Mouse (Mus musculus): ENCODE measurements at regions not wholly inside any gene's neighbourhood (a gene's known extent, or its start where the extent isn't known, plus 50 kb on each side); places are given as distances from the start of the nearest gene placed in this dataset.

DNA sequence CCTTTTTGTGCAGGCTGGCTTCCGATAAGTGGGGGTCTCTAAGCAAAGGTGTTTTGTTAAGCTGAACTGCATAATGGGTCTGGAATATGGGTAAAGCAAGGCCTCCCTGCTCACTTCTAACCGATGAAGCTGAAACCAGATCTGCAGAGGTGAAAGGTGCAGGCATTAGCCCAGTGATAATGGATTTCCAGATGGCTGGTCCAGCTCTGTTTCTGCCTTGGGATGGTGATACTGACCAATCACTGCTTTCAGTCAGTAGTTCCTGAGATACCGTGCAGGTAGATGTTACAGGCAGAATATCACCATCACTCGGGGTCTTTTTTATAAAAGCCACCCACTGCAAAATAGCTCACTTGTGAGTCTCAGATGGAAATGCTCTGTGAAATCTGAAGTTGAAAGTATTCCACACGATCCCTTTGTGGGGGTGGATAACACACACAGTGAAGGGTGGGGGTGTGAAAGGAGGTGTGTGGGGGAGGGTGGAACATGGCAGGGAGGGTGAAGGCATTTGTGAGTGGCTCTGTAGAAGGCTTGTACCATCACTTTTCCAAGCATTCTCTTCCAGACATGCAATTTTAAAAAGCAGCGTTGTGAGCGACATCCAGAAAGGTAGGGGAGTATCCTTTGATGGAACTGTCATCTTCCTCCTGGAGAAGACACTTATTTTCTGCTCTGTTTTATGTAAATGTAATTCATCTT, 154.0 kb downstream of the Enc1 start:
- no peak for DNase-seq (ENCODE audit: low spot score)

DNA sequence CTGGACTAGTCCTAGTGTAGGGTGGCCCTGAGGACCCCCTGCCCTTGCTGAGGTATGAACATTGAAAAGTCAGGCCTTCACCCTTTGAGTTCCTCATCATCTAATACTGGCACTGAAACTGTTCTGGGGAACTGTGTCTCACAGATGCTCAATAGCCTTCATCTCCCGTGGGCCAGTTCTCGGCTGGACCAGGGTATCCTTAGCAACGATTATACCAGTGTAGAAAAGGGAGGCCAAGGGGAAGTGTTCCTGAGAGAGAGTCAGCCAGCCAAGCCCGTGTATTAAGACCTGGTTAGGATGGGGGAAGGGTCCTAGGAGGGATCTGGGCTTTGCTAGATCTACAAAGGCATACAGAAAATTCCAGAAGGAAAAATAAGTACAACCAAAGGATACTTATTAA, 153.2 kb downstream of the Enc1 start:
- no peak for DNase-seq (ENCODE audit: low spot score)

DNA sequence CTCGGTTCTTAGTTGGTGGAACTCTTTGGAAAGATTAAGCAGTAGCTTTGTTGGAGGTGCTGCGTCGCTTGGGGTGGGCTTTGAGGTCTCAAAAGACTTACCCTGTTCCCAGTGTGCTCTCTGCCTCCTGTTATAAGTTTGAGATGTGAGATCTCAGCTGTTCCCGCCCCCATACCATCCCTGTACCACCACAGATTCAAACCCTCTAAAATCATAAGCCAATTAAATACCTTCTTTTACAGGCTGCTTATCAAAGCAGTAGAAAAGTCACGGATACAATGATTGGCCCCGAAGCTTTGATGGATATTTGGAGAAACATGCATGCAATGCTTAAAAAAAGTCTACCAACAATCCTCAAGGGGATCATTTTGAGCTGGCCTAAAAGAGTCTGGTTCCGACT, 152.6 kb downstream of the Enc1 start:
- no peak for DNase-seq (ENCODE audit: low spot score)

DNA sequence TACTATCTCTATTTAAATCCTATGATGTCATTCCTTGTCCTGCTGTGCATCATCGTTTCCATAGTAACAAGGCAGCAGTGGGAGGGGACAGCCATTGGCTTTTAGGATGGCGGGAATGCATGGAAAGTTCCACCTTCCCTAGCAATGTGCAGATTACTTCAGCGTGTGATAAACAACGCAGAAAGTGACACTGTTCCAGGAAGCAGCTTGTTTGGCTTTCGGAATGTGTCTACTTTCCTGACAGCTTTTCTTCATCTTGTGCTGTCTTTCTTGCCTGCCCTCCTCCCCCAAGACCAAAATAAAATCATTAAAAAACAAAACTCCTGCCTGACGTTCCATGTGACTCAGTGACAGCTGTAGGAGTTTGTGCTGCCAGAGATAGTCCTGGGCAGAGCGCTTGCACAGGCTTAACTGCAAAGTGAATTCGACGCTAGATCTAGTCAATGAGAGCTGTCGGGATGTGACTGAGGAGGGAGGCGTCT, 149.6 kb downstream of the Enc1 start:
- no peak for DNase-seq (ENCODE audit: low spot score)

DNA sequence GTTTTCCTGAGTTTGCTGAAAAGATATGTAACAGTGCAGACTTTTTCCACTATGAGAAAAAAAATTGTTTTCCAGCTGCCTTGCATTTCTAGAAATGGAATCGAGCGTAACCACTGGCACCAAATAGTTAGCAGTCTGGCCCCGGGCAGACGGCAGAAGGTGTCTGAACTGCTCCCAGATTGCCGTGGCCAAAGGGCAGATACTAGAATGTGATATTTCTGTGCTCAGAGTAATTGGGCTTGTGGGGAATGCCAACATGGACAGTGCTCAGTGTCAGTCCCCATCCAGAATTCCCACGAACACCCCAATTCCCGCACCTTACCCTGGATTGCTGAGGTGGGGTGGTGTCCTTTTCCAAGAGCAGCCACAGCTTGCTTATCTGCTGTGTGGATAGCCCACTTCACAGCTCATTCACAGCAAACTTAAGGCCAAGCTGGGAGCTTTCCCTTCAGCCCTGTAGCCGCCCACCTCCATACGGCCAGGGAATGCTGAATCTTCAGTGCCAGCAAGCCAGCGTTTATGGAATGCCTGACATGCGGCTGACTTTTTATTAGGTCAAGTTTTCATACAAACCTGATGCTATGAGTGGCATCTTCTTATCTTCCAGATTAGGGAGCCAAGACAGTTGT, 148.1 kb downstream of the Enc1 start:
- no peak for DNase-seq (ENCODE audit: low spot score)

DNA sequence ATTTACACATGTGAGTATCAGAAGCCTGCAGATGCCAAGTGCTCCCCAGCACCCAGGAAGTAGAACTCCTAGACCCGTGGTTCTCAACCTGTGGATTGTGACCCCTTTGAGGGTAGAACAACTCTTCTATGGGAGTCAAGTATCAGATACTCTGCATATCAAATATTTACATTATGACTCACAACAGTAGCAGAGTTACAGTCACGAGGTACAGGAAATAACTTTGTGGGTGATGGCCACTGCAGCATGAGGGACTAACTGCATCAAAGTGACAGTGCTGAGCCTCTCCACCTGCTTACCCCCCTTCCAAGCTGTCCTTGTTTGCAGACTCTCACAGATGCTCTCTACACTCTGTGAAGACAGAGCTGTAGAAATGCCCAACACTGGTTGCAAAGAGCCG, 145.6 kb downstream of the Enc1 start:
- no peak for DNase-seq (ENCODE audit: low spot score)

DNA sequence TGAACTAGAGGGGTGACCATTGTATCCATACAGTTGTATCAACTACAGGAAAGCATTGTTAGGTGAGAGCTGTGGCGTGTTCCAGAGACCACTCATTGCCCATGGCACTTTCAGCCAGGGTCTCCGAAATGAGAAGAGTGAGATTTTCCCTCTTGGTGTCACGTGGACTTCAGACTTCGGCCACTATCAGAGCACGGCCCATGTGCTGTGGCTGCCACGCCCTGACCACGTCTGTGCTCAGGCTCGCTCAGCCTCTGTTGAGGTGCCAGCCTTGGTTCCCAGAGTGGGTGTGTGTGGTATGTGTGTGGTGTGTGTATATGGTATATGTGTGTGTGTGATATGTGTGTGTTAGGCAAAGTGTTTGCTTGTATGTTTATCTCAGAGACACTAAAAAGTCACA, 144.6 kb downstream of the Enc1 start:
- no peak for DNase-seq (ENCODE audit: low spot score)

DNA sequence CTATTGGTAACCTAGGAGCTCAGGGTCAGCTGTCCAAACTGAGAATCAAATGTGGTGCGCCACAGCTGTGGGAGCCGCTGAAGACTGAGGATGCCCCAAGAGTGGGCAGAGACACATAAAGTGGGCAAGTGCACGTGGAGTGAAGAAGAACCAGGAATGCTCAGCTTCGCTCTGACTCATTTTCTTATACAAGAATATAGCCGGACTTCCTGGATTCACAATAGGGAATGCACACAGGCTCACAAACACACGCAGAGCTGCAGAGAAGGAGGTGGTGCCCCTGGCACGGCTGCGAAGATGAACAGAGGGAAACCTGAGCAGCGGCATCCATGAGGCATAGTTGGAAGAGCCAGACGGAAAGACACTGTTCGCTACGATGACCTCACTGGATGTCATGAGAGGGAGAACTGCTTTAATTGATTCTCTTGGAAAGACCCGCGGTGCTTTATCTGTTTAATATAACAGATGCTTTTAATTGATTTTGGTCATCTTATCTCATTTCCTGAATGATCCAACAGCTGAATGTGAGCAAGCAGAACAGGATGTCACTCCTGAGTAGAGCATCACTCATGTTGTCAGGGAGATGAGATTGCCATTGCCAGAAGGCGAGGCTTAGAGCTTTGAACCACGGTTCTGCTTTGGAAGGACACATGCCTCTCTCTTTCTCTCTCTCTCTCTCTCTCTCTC, 143.3 kb downstream of the Enc1 start:
- no peak for DNase-seq (ENCODE audit: low spot score)

DNA sequence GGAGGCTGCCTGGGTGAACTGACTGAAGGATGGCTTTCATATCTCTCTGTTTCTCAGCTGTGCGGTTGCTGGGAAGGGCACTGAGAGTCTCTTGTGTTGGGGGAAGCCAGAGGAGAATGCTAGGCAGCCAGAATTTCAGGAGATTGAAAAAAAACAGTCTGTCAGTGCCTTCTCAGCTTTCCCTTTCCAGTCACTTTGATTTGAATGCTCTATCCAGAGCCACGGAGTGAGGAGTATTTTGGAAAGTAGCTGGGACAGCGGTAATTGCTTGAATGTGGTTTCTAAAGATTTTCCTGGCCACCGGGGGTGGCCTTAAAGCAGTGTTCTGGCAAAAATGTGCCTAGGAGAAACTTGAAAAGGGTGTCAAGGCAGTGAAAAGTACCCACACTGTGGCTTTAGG, 142.4 kb downstream of the Enc1 start:
- no peak for DNase-seq (ENCODE audit: low spot score)

DNA sequence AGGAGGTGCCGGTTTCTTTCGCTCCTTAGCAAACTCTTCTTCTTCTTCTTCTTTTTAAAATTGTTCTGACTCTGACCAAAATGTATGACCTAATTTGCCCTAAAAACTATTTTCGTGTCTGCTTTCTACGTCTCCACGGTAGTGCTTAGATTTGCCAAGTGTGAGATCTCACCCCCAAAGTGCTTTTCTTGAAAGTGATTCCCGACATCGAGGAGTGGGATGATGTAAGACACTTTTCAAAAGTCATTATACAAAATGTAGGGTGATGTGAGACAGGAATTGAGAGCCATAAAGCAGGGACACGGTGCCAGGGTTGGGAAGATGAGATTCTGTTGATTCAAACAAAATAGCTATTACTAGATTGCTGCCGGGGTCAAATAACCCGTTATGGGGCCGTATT, 139.5 kb downstream of the Enc1 start:
- DNase-seq (ENCODE audit: low spot score) = no peak

DNA sequence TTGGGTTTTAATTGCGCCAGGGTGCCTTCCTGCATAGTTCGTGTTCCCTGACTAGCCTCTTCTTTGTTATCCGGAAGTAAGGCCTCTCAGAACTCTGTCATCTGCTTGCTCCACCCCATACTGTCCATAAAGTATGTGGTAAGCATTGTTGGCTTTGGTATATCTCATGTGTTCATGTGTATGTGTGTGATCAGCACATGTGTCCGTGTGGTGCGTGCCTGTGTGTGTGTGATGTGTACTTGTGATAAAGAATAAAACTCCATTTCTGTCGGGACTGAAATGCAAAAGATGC, 135.3 kb downstream of the Enc1 start:
- DNase-seq (ENCODE audit: low spot score) = no peak

DNA sequence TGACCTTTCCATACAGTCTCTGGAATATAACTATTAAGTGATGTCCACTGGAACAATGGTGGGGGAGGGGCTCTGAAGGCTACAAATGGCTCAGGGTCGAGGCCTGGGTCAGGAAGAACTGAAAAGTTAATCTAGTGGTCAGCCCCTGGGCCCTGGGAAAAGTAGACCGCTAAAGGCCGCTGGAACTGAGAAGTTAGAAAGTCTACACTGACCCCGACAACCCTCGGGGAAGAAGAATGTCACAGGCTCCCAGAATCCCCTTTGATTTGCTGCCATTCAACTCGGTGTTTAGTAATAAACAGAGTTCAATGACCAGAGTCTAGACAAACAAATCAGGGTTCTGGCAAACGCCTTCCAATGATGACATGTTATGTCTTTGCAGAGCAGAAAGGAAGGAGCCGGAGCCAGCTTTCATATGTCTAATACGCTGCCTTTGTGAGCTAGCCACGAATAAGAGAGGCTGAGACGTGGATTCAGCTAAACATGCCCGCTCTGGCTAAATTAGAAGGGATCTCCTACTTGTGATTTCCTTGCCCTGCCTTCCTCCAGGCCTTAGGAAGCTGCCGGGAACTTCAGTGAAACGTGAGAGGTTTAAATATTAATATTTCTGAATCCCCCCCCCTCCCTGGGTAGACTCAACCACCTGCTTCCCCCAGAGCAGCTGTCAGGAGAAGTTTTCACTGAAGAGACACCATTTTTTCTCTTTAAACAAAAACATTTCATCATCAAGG, 134.8 kb downstream of the Enc1 start:
- DNase-seq (ENCODE audit: low spot score) = no peak

DNA sequence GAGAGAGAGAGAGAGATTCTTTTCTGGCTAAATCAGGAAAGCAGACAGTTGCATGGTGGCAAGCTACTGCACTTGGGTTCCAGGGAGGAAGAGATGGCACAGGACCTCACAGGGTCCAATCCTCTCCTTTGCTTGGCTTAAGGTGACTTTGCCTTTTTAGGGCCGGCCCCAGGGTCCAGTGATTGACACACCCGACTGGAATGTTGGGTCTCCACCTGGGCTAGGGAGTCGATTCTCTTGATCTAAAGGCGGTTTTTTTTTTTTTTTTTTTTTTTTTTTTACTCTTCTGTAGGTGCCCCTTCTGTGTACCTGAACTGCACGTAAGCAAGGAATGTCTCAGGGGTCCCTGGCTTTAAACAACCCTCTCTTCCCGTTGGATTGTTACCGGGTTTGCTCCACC, 131.4 kb downstream of the Enc1 start:
- no peak for DNase-seq (ENCODE audit: low spot score)

DNA sequence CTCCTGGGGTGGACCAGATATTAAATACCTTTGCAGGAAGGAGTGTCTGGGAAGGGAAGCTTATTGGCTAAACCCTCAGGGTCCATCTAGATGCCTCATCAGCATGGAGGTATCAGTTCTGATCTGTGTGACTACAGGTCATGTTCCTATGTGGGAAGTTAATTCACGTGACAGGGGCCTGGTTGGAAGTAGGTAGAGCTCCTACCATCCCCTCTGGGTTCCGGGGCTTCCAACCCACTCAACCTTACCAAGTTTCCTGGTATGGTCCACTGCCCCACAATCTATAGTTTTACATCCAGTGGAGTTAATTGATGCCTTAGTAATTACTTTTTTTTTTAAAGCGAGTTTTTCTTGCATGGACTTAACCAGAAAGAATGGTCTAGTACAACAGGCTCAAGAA, 130.3 kb downstream of the Enc1 start:
- DNase-seq (ENCODE audit: low spot score) = no peak

DNA sequence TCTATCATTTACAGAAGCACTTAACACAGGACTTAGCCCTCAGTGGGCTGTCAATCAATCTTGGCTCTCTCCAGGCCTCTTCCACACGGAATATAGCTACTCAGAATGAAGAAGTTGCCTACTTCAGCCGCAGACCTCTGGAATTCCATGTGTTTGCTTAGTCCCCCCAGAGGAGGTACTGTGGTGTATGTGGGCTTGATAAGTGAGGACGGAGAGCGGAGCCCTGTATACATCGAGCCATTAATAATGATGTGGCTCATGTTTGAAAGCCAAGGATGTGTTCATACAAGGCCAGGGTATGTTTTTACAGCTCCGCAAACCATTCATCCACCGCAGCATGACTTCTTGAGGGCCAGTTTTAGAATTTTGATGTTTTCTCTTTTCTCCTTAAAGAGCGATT, 125.8 kb downstream of the Enc1 start:
- DNase-seq (ENCODE audit: low spot score) = no peak

DNA sequence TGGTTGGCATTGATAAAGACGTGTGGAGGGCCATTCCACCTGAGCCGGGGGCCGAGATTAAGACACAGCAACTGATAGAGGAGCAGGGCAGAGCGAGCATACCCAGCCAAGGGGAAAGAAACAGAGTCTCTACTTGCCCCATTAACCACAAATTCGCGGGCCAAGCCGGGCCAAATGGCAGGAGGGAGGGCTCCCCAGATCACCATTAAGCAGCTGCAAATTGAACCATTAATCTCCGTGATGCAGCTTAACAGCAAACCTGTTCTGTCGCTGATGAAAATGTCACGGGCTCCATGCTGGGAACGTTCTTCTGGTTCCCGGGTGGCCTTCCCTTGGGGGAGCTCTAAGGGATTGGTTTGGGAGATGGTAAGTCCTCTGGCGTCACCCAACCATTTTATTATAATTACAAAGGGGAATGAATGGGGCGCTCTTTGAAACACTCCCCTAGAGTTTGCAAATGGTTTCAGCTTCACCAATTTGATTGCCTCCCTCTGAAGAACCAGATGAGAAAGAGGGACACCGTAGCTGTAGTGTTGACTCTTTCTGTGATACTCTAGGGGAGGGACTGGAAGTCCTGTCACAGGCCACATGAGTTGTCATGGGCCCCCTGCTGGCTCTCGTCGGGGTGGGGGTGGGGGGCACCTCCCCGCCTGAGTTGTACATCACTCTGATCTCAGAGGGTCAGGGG, 124.8 kb downstream of the Enc1 start:
- no peak for DNase-seq (ENCODE audit: low spot score)

DNA sequence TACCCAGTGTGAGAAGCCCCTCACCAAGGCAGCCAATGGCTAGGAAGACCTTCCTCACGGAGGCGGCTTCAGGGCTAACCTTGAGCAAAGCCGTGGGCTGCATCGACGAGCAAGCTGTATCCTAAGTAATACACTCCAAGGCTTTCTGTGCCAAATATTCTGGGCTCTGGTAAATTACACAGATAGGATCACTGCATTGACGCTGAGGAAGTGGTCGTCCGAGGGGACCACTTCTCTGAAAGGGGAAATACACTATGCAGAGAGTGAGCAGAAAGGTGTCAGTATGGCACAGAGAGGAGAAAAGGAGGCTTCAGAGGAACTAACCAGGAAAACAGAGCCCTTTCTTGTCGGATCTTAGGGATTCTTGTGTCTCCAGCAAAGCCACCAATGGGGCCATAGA, 124.1 kb downstream of the Enc1 start:
- no peak for DNase-seq (ENCODE audit: low spot score)

DNA sequence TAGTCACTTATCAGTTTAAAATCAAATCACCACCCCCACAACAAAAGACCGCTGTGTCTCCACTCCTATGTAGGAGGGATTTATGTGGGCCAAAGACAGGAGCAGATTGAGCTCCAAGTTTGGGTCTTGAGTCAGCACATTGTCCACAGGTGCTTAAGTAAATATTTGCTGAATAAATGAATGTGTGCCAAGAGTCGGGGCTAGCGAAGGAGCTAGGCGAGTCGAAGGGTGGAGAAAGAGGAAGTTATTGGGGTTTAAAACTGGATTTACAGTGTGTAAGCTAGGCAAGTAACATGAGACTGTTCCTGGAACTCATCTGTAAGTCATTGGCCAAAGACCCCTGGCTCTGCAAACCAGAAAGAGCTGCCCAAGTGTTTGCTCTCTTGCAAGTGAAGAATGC, 122.9 kb downstream of the Enc1 start:
- no peak for DNase-seq (ENCODE audit: low spot score)

DNA sequence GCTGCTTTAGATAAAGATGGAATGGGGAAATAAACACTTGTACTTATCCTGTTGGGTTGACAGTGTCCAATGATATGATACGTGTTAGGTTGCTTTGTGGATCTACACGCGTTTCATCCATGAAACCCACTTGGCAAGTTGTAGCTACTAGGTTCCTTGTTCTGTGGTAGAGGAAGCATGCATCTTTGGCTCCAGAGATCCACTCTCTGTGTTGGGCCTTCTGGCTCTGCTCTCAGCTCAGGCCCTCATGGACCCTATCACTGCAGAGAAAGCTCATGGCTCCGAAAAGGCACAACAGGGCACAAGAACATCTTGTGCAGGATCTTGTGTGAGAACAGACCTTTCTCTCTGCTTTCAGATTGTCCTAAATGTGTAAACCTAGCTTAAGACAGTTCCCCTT, 122.3 kb downstream of the Enc1 start:
- DNase-seq (ENCODE audit: low spot score) = no peak

DNA sequence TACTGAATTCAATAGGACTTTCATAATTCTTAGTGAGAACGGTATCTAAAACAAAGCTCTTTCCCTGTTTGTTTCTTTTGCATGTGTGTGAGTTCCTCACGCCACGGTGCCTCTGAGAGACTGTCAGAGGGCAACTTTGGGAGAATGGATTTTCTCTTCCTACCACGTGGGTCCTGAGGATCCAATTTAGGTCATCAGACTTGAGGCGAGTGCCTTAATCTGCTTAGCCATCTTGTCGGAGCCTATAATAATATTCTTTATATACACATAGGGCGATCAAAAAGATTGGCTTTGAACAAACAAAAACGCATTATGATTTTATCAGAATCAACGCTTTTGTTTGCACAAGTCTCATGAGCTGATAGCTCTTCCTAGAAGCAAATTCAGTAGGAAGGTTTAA, 119.6 kb downstream of the Enc1 start:
- DNase-seq (ENCODE audit: low spot score) = no peak

DNA sequence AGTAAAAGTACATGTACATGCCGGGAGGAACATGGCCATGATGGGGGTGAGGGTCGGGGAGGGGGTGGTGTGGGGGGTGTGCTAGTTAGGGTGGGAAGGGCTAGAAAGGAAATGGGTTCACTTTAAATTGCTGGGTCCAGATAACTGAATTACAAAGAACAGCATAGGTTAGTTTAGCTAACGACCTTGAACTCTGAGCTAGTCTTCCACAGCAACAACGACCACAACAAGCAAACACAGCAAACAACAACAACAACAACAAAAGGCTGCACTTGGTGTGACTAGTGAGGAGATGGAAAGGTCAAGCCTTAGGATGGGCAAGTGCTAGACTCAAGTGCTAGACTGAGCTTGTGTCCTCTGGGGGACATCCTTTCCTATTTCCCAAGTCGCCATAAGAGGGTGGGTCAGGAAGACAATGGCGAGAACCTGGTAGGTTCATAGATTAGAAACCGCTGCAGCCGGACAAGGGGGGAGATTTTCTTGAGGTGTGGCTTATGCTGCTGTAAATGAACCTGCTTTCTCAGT, 117.9 kb downstream of the Enc1 start:
- no peak for DNase-seq (ENCODE audit: low spot score)

DNA sequence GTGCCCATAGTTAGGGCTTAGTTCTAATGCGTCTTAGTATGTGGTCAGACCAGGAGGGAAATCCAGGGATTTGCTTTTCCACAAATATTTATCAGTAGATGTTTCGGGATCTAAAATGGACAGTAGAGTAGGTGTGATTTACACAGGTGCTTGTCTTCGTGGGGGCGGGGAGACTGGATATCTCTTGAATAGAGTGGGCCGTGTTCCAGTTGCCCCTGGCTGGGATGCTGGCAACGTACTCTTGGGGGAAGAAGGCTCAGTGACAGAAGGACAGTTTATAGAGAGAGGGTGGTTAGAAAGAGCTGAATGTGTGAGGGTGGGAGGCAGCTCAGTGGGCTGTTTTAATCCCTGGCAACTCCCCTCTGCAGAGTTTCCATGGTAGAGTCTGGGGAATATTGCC, 117.4 kb downstream of the Enc1 start:
- DNase-seq (ENCODE audit: low spot score) = no peak

Data from urinary bladder, postnatal 10 days (tissue).